Mouse (Mus musculus) MEL (cell line): ENCODE measurements around the gene Gngt2. TPM values are rescaled to one million over a fixed set of nuclear protein-coding genes. Genes with fewer than 3 reads are reported as not detected.
A peak's percentile ranks its signal among the peaks of the same experiment; 100 is the strongest.

Experiments
- DNase-seq: peaks from one replicate; pipeline ENCODE4 v3.0.0; 2011; ENCODE audit warnings: low read depth, low spot score
- H3K27ac ChIP-seq: 2 replicates; pipeline ENCODE4 v1.5.1; 2012; ENCODE audit warnings: low read depth, mild to moderate bottlenecking, control low read depth, low read length, moderate library complexity; ENCODE audit not compliant: control insufficient read depth
- H3K27me3 ChIP-seq, 2 experiments: fragments of 150-350 bp in 1 of 2; sonication (generic) in 1 of 2; 2 replicates each; pipeline ENCODE4 v1.6.1; 2012; ENCODE audit warnings: low read length in 2 of 2, mild to moderate bottlenecking in 2 of 2, improper control_type of control experiment in 1 of 2, moderate library complexity in 1 of 2; ENCODE audit not compliant: insufficient read depth in 2 of 2, control insufficient read depth in 1 of 2
- H3K36me3 ChIP-seq, 2 experiments: 2 replicates each; pipeline ENCODE4 v1.6.1; 2012 to 2014; ENCODE audit warnings: low read length in 2 of 2, improper control_type of control experiment in 1 of 2, inconsistent platforms in 1 of 2, mild to moderate bottlenecking in 1 of 2; ENCODE audit not compliant: insufficient read depth in 2 of 2, control insufficient read depth in 1 of 2
- H3K4me1 ChIP-seq, 2 experiments: fragments of 150-350 bp in 1 of 2; sonication (generic) in 1 of 2; 2 replicates each; pipeline ENCODE4 v1.6.1; 2012; ENCODE audit warnings: low read length in 2 of 2, improper control_type of control experiment in 1 of 2, mild to moderate bottlenecking in 1 of 2; ENCODE audit not compliant: insufficient read depth in 2 of 2, control insufficient read depth in 1 of 2
- H3K4me3 ChIP-seq, 2 experiments: fragments of 150-350 bp in 1 of 2; sonication (generic) in 1 of 2; 2 replicates each; pipeline ENCODE4 v1.5.1; 2012; ENCODE audit warnings: low read depth in 2 of 2, low read length in 2 of 2, mild to moderate bottlenecking in 2 of 2, moderate library complexity in 2 of 2, control low read depth in 1 of 2, improper control_type of control experiment in 1 of 2; ENCODE audit not compliant: control insufficient read depth in 1 of 2, insufficient read depth in 1 of 2
- H3K79me2 ChIP-seq: 2 replicates; pipeline ENCODE4 v1.6.1; 2012; ENCODE audit warnings: mild to moderate bottlenecking, low read length, moderate library complexity; ENCODE audit not compliant: control insufficient read depth, poor library complexity, insufficient read depth
- H3K9ac ChIP-seq: 2 replicates; pipeline ENCODE4 v1.6.1; 2012; ENCODE audit warnings: low read depth, mild to moderate bottlenecking, control low read depth, low read length, moderate library complexity; ENCODE audit not compliant: control insufficient read depth, poor library complexity, severe bottlenecking
- H3K9me3 ChIP-seq: fragments of 150-350 bp; sonication (generic); replicated peaks from 2 replicates; pipeline ENCODE4 v1.6.1; 2012; ENCODE audit warnings: mild to moderate bottlenecking, low read length, improper control_type of control experiment, moderate library complexity; ENCODE audit not compliant: insufficient read depth
- BHLHE40 ChIP-seq: IDR thresholded peaks from 2 replicates; pipeline ENCODE4 v1.6.1; 2012; ENCODE audit warnings: low read depth, mild to moderate bottlenecking, inconsistent platforms, low read length, improper control_type of control experiment, borderline replicate concordance
- CHD1 ChIP-seq: IDR thresholded peaks from 2 replicates; pipeline ENCODE4 v1.6.1; 2012; ENCODE audit warnings: low read depth, mild to moderate bottlenecking, inconsistent platforms, low read length, improper control_type of control experiment
- CHD2 ChIP-seq: IDR thresholded peaks from 2 replicates; pipeline ENCODE4 v1.6.1; 2011; ENCODE audit warnings: low read length, improper control_type of control experiment
- CTCF ChIP-seq, 3 experiments: IDR thresholded peaks in 2 of 3; conservative IDR thresholded peaks in 1 of 3; 2 replicates each; pipeline ENCODE4 v1.5.1; 2011 to 2012; ENCODE audit warnings: low read length in 3 of 3, low read depth in 2 of 3, mild to moderate bottlenecking in 2 of 3, improper control_type of control experiment in 1 of 3, inconsistent platforms in 1 of 3, mixed read lengths in 1 of 3, moderate library complexity in 1 of 3; ENCODE audit not compliant: control insufficient read depth in 1 of 3, insufficient read depth in 1 of 3, poor library complexity in 1 of 3, severe bottlenecking in 1 of 3
- E2F4 ChIP-seq: IDR thresholded peaks from 2 replicates; pipeline ENCODE4 v1.6.1; 2011; ENCODE audit warnings: low read depth, low read length, improper control_type of control experiment, borderline replicate concordance
- ELF1 ChIP-seq: IDR thresholded peaks from 2 replicates; pipeline ENCODE4 v1.6.1; 2014; ENCODE audit warnings: low read depth, mild to moderate bottlenecking, inconsistent platforms, low read length, improper control_type of control experiment, moderate library complexity
- EP300 ChIP-seq, 2 experiments: IDR thresholded peaks; 2 replicates each; pipeline ENCODE4 v1.6.1; 2011; ENCODE audit warnings: improper control_type of control experiment in 2 of 2, low read length in 2 of 2, low read depth in 1 of 2, mild to moderate bottlenecking in 1 of 2
- ETS1 ChIP-seq: IDR thresholded peaks from 2 replicates; pipeline ENCODE4 v1.6.1; 2012; ENCODE audit warnings: low read depth, mild to moderate bottlenecking, inconsistent platforms, low read length, improper control_type of control experiment, moderate library complexity
- GABPA ChIP-seq: IDR thresholded peaks from 2 replicates; pipeline ENCODE4 v1.6.1; 2012; ENCODE audit warnings: low read depth, mild to moderate bottlenecking, inconsistent platforms, low read length, improper control_type of control experiment, moderate library complexity
- GATA1 ChIP-seq: IDR thresholded peaks from 2 replicates; pipeline ENCODE4 v1.6.1; 2011; ENCODE audit warnings: low read depth, low read length, improper control_type of control experiment
- HCFC1 ChIP-seq: IDR thresholded peaks from 2 replicates; pipeline ENCODE4 v1.6.1; 2012; ENCODE audit warnings: low read depth, mild to moderate bottlenecking, inconsistent platforms, low read length, improper control_type of control experiment, moderate library complexity
- JUND ChIP-seq: IDR thresholded peaks from 2 replicates; pipeline ENCODE4 v1.6.1; 2011; ENCODE audit warnings: low read depth, mild to moderate bottlenecking, improper control_type of control experiment, low read length
- KAT2A ChIP-seq: conservative IDR thresholded peaks from 2 replicates; pipeline ENCODE4 v1.6.1; 2012; ENCODE audit warnings: low read depth, low read length, improper control_type of control experiment, inconsistent platforms
- MAFK ChIP-seq: IDR thresholded peaks from 2 replicates; pipeline ENCODE4 v1.6.1; 2011; ENCODE audit warnings: low read depth, mild to moderate bottlenecking, low read length, improper control_type of control experiment, borderline replicate concordance
- MAX ChIP-seq: IDR thresholded peaks from 2 replicates; pipeline ENCODE4 v1.6.1; 2011; ENCODE audit warnings: low read length, improper control_type of control experiment
- MAZ ChIP-seq: IDR thresholded peaks from 2 replicates; pipeline ENCODE4 v1.6.1; 2012; ENCODE audit warnings: low read depth, mild to moderate bottlenecking, inconsistent platforms, low read length, improper control_type of control experiment
- MEF2A ChIP-seq: IDR thresholded peaks from 2 replicates; pipeline ENCODE4 v1.6.1; 2014; ENCODE audit warnings: low read depth, mild to moderate bottlenecking, inconsistent platforms, low read length, improper control_type of control experiment; ENCODE audit not compliant: poor library complexity, insufficient replicate concordance, severe bottlenecking; ENCODE audit errors: extremely low read depth
- MXI1 ChIP-seq: IDR thresholded peaks from 2 replicates; pipeline ENCODE4 v1.6.1; 2011; ENCODE audit warnings: mild to moderate bottlenecking, low read depth, low read length, improper control_type of control experiment
- MYB ChIP-seq: IDR thresholded peaks from 2 replicates; pipeline ENCODE4 v1.6.1; 2011; ENCODE audit warnings: mild to moderate bottlenecking, low read depth, low read length, improper control_type of control experiment
- MYC ChIP-seq: IDR thresholded peaks from 2 replicates; pipeline ENCODE4 v1.6.1; 2011; ENCODE audit warnings: low read depth, mild to moderate bottlenecking, low read length, improper control_type of control experiment, moderate library complexity
- NELFE ChIP-seq: IDR thresholded peaks from 2 replicates; pipeline ENCODE4 v1.6.1; 2011; ENCODE audit warnings: low read depth, low read length, improper control_type of control experiment
- NRF1 ChIP-seq: IDR thresholded peaks from 2 replicates; pipeline ENCODE4 v1.6.1; 2014; ENCODE audit warnings: low read depth, mild to moderate bottlenecking, inconsistent platforms, low read length, improper control_type of control experiment, moderate library complexity; ENCODE audit not compliant: poor library complexity, insufficient read depth, severe bottlenecking
- POLR2A ChIP-seq, 2 experiments: IDR thresholded peaks; 2 replicates each; pipeline ENCODE4 v1.6.1; 2011 to 2012; ENCODE audit warnings: low read length in 2 of 2, mild to moderate bottlenecking in 2 of 2, control low read depth in 1 of 2, improper control_type of control experiment in 1 of 2, low read depth in 1 of 2, moderate library complexity in 1 of 2; ENCODE audit not compliant: control insufficient read depth in 1 of 2, insufficient read depth in 1 of 2, poor library complexity in 1 of 2
- POLR2AphosphoS2 ChIP-seq: IDR thresholded peaks from 2 replicates; pipeline ENCODE4 v1.6.1; 2011; ENCODE audit warnings: low read length, improper control_type of control experiment
- POLR2AphosphoS5 ChIP-seq: IDR thresholded peaks from 2 replicates; pipeline ENCODE4 v1.6.1; 2012; ENCODE audit warnings: low read depth, borderline replicate concordance, mild to moderate bottlenecking, inconsistent platforms, low read length, moderate library complexity, mixed read lengths
- RAD21 ChIP-seq: IDR thresholded peaks from 2 replicates; pipeline ENCODE4 v1.6.1; 2011; ENCODE audit warnings: mild to moderate bottlenecking, low read depth, low read length, improper control_type of control experiment
- RCOR1 ChIP-seq: IDR thresholded peaks from 2 replicates; pipeline ENCODE4 v1.6.1; 2012; ENCODE audit warnings: low read depth, mild to moderate bottlenecking, inconsistent platforms, low read length, improper control_type of control experiment
- SIN3A ChIP-seq: IDR thresholded peaks from 2 replicates; pipeline ENCODE4 v1.6.1; 2012; ENCODE audit warnings: low read length, improper control_type of control experiment, inconsistent platforms
- SMC3 ChIP-seq: IDR thresholded peaks from 2 replicates; pipeline ENCODE4 v1.6.1; 2011; ENCODE audit warnings: low read depth, low read length, improper control_type of control experiment
- TAL1 ChIP-seq: IDR thresholded peaks from 2 replicates; pipeline ENCODE4 v1.6.1; 2012; ENCODE audit warnings: mild to moderate bottlenecking, inconsistent platforms, low read length, moderate library complexity, mixed read lengths
- TBP ChIP-seq: IDR thresholded peaks from 2 replicates; pipeline ENCODE4 v1.8.0; 2011; ENCODE audit warnings: low read depth, low read length, improper control_type of control experiment
- TCF12 ChIP-seq: IDR thresholded peaks from 2 replicates; pipeline ENCODE4 v1.6.1; 2014; ENCODE audit warnings: low read depth, mild to moderate bottlenecking, inconsistent platforms, low read length, improper control_type of control experiment, moderate library complexity
- UBTF ChIP-seq: IDR thresholded peaks from 2 replicates; pipeline ENCODE4 v1.6.1; 2012; ENCODE audit warnings: low read depth, mild to moderate bottlenecking, inconsistent platforms, low read length, improper control_type of control experiment, moderate library complexity, borderline replicate concordance; ENCODE audit not compliant: insufficient read depth
- USF1 ChIP-seq: IDR thresholded peaks from 2 replicates; pipeline ENCODE4 v1.6.1; 2014; ENCODE audit warnings: low read depth, mild to moderate bottlenecking, inconsistent platforms, low read length, improper control_type of control experiment, moderate library complexity
- USF2 ChIP-seq, 2 experiments: IDR thresholded peaks; 2 replicates each; pipeline ENCODE4 v1.6.1; 2011 to 2012; ENCODE audit warnings: improper control_type of control experiment in 2 of 2, low read length in 2 of 2, borderline replicate concordance in 1 of 2, inconsistent platforms in 1 of 2, low read depth in 1 of 2, mild to moderate bottlenecking in 1 of 2; ENCODE audit not compliant: insufficient read depth in 1 of 2
- ZC3H11A ChIP-seq: IDR thresholded peaks from 2 replicates; pipeline ENCODE4 v1.6.1; 2012; ENCODE audit warnings: low read depth, mild to moderate bottlenecking, inconsistent platforms, low read length, improper control_type of control experiment
- ZKSCAN1 ChIP-seq: IDR thresholded peaks from 2 replicates; pipeline ENCODE4 v1.6.1; 2012; ENCODE audit warnings: low read depth, mild to moderate bottlenecking, inconsistent platforms, low read length, improper control_type of control experiment, moderate library complexity
- ZMIZ1 ChIP-seq: IDR thresholded peaks from 2 replicates; pipeline ENCODE4 v1.6.1; 2012; ENCODE audit warnings: low read depth, mild to moderate bottlenecking, inconsistent platforms, low read length, improper control_type of control experiment, moderate library complexity
- polyA plus RNA-seq, 2 experiments: library from polyadenylated mRNA; stranded (reverse) in 1 of 2; unstranded in 1 of 2; fragments of >175 nt in 1 of 2; fragments of >200 nt in 1 of 2; gene quantifications; 2 replicates each; pipeline versions ENCODE4 v1.2.1 to v1.2.4; 2012; ENCODE audit warnings: low replicate concordance in 2 of 2, low read depth in 1 of 2; ENCODE audit not compliant: insufficient read length in 2 of 2, insufficient read depth in 1 of 2, missing spikeins in 1 of 2
- total RNA-seq: library from RNA; depleted of rRNA; stranded (reverse); fragments of 300-350 nt; gene quantifications from 2 replicates; pipeline ENCODE4 v1.2.3, GENCODE M21; 2012

Gngt2 gene
- total and polyA plus RNA-seq, 3 experiments: 23.5 to 25.9 TPM; not detected in 1

DNA sequence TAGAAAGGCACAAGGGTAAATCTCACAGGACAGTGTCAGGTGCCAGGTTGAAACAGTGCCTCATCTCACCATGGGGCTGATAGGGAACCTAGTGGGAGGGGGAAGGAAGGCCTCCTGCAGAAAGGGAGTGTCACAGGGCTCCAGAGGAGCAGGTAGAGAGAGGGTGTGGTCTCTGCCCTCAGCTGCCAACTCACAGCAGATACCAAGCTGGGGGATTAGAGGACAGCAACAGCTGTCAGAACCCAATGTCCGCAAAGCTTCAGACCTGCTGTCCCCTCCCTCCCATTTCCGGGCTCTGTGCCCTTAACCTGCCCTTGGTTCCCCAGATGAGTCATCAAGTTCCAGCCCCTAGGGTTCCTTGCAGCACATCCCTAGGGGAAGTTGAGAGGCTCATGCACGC lies 31.5 kb upstream of the Gngt2 start:
- Histone ChIP-seq H3K4me3 (no peak overlapping the region), H3K27ac (no peak overlapping the region), H3K36me3 (peaks cover 0 to 26% of the 10 kb centered on the region in 2 experiments; a peak in 2 of 4 replicates), H3K79me2 (no peaks in the 10 kb centered on the region), H3K9ac (no peak overlapping the region), H3K4me1 (peaks cover 23 to 44% of the 10 kb centered on the region in 2 experiments), H3K27me3 (no peaks in the 10 kb centered on the region), H3K9me3 (no peaks in the 10 kb centered on the region)
- DNase-seq: peak; percentile 72
- TF ChIP-seq UBTF (no peak), TBP (no peak), MAFK (no peak), TAL1 (no peak), CHD1 (no peak), MYB (no peak), CHD2 (no peak), CTCF (IDR thresholded peaks at IDR 0.05 in 2 of 3, conservative IDR thresholded peaks at IDR 0.05 in 1 of 3; ENCODE audit: control insufficient read depth in 1 of 3, insufficient read depth in 1 of 3, low read depth in 2 of 3, low read length in 3 of 3, poor library complexity in 1 of 3, severe bottlenecking in 1 of 3) (no peak), ETS1 (0 out of 2 replicates have a peak, but pooled peaks have one; percentile 47), NRF1 (no peak), GATA1 (no peak), JUND (peak; percentile 67; the same call in 1 of the 2 replicates), ZMIZ1 (no peak), GABPA (no peak), MAX (peak; percentile 23; the same call in 1 of the 2 replicates), USF1 (0 out of 2 replicates have a peak, but pooled peaks have one; percentile 5), MEF2A (no peak), BHLHE40 (no peak), E2F4 (no peak), NELFE (no peak), POLR2AphosphoS5 (no peak), MXI1 (no peak), TCF12 (no peak), POLR2AphosphoS2 (no peak), MYC (no peak), ZC3H11A (no peak), HCFC1 (no peak), ZKSCAN1 (no peak), SMC3 (no peak), EP300 (IDR thresholded peaks at IDR 0.05; ENCODE audit: low read depth in 1 of 2, low read length in 2 of 2) (peak; percentile 11 to 19; a peak in 1 of 4 replicates), SIN3A (peak; percentile 41; the same call in 1 of the 2 replicates), POLR2A (IDR thresholded peaks at IDR 0.05; ENCODE audit: control insufficient read depth in 1 of 2, insufficient read depth in 1 of 2, low read depth in 1 of 2, low read length in 2 of 2, poor library complexity in 1 of 2) (no peak), RCOR1 (0 out of 2 replicates have a peak, but pooled peaks have one; percentile 17), RAD21 (no peak), MAZ (no peak), ELF1 (no peak), USF2 (IDR thresholded peaks at IDR 0.05; ENCODE audit: borderline replicate concordance in 1 of 2, insufficient read depth in 1 of 2, low read depth in 1 of 2, low read length in 2 of 2) (no peak), KAT2A (no peak)
